Mouse (Mus musculus) neural tube, embryonic 13.5 days (tissue): Measurements from ENCODE around the gene Pak2. TPM values are rescaled to one million over a fixed set of nuclear protein-coding genes. Genes with fewer than 3 reads are reported as not detected.
"Not testable (repeated sequence)": the region's sequence is repeated elsewhere in the genome, so short reads cannot be mapped to it uniquely, and the experiment has no call there.

Experiments used
- ATAC-seq: fragments of 200-750 bp; cut with Nextera tagmentation; 2 replicates; pipeline ENCODE4 v1.8.0; 2017; ENCODE audit warnings: low read depth, mild to moderate bottlenecking, moderate TSS enrichment, moderate library complexity
- H3K27ac ChIP-seq: fragments of 300-500 bp; sonication (generic); replicated peaks from 2 replicates; pipeline ENCODE4 v1.5.1; 2015; ENCODE audit warnings: moderate library complexity, mild to moderate bottlenecking, inconsistent platforms
- H3K27me3 ChIP-seq: fragments of 300-500 bp; sonication (generic); 2 replicates; pipeline ENCODE4 v1.6.1; 2015; ENCODE audit warnings: mild to moderate bottlenecking, inconsistent platforms
- H3K36me3 ChIP-seq: fragments of 300-500 bp; sonication (generic); 2 replicates; pipeline ENCODE4 v1.6.1; 2015; ENCODE audit warnings: mild to moderate bottlenecking, inconsistent platforms
- H3K4me1 ChIP-seq: fragments of 300-500 bp; sonication (generic); replicated peaks from 2 replicates; pipeline ENCODE4 v1.6.1; 2015; ENCODE audit warnings: inconsistent platforms
- H3K4me2 ChIP-seq: fragments of 300-500 bp; sonication (generic); 2 replicates; pipeline ENCODE4 v1.6.1; 2015; ENCODE audit warnings: inconsistent platforms, mild to moderate bottlenecking, moderate library complexity
- H3K4me3 ChIP-seq: fragments of 300-500 bp; sonication (generic); 2 replicates; pipeline ENCODE4 v1.5.1; 2015; ENCODE audit warnings: mild to moderate bottlenecking, inconsistent platforms
- H3K9ac ChIP-seq: fragments of 300-500 bp; sonication (generic); 2 replicates; pipeline ENCODE4 v1.6.1; 2015; ENCODE audit warnings: moderate library complexity, mild to moderate bottlenecking, inconsistent platforms
- H3K9me3 ChIP-seq: fragments of 300-500 bp; sonication (generic); 2 replicates; pipeline ENCODE4 v1.6.1; 2016; ENCODE audit warnings: inconsistent platforms
- WGBS: fragments of 180-500 bp; shearing (Covaris S2); methylation state at CpG from one replicate; pipeline ENCODE4 v1.1.7; 2015; 5-methylcytosine and 5-hydroxymethylcytosine counted together
- polyA plus RNA-seq: library from polyadenylated mRNA; unstranded; fragments of >200 nt; fragmentation: Nextera tagmentation; extraction: Ambion mirVana; gene quantifications from 2 replicates; pipeline ENCODE4 v1.2.1, GENCODE M21; 2015

The Pak2 gene
- polyA plus RNA-seq, 1 experiment from 2014 or later = 30.7 TPM

DNA sequence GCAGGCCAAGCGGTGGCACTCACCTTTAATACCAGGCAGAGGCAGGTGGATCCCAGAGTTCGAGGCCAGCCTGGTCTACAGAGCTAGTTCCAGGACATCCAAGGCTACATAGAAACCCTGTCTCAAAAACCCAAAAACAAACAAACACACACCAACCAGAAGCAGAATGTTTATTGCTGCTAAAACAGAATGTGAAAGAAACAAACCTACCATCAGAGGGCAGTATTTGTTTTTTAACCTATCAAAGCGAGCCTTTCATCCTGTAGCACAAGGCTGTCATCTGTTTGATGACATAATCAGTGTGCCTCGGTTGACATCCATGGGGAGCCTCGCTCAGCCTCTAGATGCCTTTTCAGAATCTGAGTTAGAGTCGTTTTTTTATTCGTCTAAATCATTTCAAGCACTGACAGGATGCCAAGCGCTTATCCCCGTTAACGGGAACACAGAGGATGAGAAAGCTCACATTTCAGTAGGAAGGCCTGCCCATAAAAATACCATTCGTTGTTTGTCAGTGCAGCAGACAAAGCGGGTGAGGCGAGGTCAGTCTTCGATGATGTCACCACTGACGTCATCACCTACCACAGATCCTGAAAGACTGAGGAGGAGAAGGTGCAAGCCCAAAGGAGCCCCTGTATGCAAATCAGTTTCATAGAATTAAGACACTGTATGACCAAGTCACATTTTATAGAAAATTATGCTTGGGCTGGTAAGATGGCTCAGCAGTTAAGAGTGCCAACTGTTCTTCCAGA is 32.0 kb upstream of the Pak2 start:
- H3K4me1 ChIP-seq = no peaks in the 10 kb centered on the region
- H3K27me3 ChIP-seq = no peaks in the 10 kb centered on the region
- H3K27ac ChIP-seq = no peak overlapping the region
- H3K4me2 ChIP-seq = no peak overlapping the region
- no peak overlapping the region for H3K9ac ChIP-seq
- 83% methylated on average over 15 of the region's 15 CpGs for WGBS
- H3K9me3 ChIP-seq = no peaks in the 10 kb centered on the region
- no peak overlapping the region for H3K4me3 ChIP-seq
- peaks cover 35% of the 10 kb centered on the region for H3K36me3 ChIP-seq
- ATAC-seq = no peak

DNA sequence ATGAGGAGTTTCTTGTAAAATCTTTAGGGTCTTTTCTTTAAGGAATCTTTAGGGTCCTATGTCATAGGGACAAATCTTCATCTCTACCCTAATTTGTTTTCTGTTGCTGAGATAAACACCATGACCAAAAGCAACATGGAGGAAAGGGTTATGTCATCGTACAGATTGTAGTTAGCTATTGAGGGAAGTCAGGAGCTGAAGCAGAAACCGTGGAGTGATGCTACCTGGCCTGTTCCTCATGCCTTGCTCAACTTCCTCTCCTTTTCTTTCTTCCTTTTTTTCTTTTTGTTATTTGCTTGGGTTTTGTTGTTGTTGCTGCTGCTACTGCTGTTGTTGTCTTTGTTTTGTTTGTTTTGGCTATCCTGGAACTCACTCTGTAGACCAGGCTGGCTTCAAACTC is 29.4 kb upstream of the Pak2 start:
- Histone ChIP-seq H3K4me1 (no peaks in the 10 kb centered on the region), H3K9me3 (no peaks in the 10 kb centered on the region), H3K4me3 (no peak overlapping the region), H3K36me3 (peaks cover 56% of the 10 kb centered on the region), H3K4me2 (no peak overlapping the region), H3K9ac (no peak overlapping the region), H3K27me3 (no peaks in the 10 kb centered on the region), H3K27ac (no peak overlapping the region)
- 91% methylated on average over 2 of the region's 2 CpGs for WGBS
- no peak for ATAC-seq

DNA sequence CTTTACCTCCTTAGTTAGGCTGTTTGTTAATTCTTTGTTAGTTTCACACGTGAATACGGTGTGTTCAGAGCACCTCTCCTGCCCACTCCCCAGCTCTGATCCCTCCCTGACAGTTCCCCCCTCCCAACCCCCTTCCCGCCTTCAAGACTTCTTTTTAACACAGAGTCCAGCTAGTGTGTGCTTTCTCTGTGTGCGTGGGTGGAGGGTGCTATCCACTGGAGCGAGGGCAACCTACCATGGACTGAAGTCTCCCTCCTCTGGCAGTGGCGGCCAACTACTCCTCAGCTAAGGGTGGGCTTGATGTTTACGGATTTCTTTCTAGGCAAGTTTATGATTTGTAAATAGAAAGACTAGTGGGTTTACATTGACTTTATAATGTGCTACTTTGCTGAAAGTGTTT is 29.0 kb upstream of the Pak2 start:
- no peaks in the 10 kb centered on the region for H3K27me3 ChIP-seq
- peaks cover 60% of the 10 kb centered on the region for H3K36me3 ChIP-seq
- H3K4me3 ChIP-seq = no peak overlapping the region
- 83% methylated on average over 7 of the region's 7 CpGs for WGBS
- no peak overlapping the region for H3K4me2 ChIP-seq
- H3K9me3 ChIP-seq = no peaks in the 10 kb centered on the region
- no peaks in the 10 kb centered on the region for H3K4me1 ChIP-seq
- H3K27ac ChIP-seq = no peak overlapping the region
- H3K9ac ChIP-seq = no peak overlapping the region
- no peak for ATAC-seq

DNA sequence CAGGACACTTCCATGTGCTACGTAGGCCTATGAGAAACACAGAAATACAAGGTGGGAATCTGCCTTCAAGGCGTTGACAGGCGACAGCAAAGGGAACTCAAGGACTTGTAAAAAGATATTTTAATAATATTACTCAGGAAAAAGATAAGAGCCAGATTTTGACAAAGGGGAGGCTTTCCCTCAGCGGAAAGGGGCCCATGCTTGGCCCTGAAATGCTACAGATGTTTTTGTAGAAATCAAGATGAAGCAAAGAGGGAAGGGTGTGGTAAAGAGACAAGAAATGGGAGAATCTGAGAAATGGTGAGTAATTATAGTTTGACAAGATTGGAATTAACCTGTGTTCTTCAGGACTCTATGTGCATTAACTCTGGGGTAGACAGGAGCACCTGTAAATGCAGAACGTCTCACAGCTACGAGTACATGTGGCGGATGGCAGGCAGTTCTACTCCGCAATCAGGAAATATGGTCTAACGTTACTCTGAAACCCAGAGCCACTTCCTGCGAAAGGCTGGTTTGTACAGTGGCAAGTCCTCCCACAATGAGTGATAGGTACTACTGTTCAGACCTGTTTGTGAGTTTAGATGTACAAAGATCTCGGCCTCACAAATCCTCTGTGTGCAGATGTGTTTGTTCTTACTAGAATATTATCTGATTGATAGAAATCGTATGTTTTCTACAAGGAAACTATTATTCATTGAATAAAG is 28.4 kb upstream of the Pak2 start:
- Histone ChIP-seq H3K36me3 (peaks cover 67% of the 10 kb centered on the region), H3K4me2 (no peak overlapping the region)
- 93% methylated on average over 12 of the region's 12 CpGs for WGBS

DNA sequence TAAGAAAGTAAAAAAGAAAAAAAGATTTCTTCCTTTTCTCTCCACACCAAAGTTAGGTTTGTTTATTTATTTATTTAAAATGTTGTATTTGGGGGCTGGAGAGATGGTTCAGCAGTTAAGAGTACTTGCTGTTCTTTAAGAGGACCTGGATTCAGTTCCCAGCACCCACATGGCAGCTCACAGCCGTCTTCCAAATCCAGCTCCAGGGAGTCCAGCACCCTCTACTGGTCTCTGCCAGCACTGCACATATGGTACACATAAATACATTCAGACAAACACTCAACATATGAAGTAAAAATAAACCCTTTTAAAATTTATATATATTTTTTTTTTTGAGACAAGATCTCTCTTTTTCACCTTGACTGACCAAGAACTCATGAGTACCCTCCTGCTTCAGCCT is 26.6 kb upstream of the Pak2 start:
- WGBS = 100% methylated on average over 1 of the region's 1 CpGs
- Histone ChIP-seq H3K27me3 (no peaks in the 10 kb centered on the region), H3K4me3 (no peak overlapping the region), H3K36me3 (peaks cover 72% of the 10 kb centered on the region), H3K4me1 (no peaks in the 10 kb centered on the region), H3K9me3 (no peaks in the 10 kb centered on the region), H3K27ac (no peak overlapping the region), H3K9ac (no peak overlapping the region), H3K4me2 (no peak overlapping the region)
- ATAC-seq = no peak

More for the DNA sequence above, 28.4 kb upstream of the Pak2 start:
- Histone ChIP-seq H3K27me3 (no peaks in the 10 kb centered on the region), H3K9me3 (no peaks in the 10 kb centered on the region), H3K4me3 (no peak overlapping the region), H3K4me1 (no peaks in the 10 kb centered on the region), H3K27ac (no peak overlapping the region), H3K9ac (no peak overlapping the region)
- no peak for ATAC-seq

DNA sequence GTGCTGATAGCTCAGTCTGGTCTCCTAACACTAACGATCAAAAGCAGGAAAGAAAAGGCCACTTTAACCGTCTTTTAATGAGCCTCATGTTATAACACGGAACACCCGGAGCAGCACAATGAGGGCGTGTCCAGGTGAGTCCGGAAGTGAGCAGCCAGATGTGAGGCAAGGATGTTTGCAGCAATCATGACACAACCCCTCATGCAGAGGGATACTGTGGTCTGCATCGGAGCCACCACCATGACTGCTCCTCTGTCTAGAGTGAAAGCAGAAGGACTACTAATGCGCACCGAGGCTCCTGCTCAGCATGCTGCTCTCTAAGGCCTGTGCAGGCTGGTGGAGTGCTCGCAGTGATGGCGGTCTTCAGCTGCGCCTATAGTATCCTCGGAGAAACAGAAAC is 23.2 kb upstream of the Pak2 start:
- no peak overlapping the region for H3K9ac ChIP-seq
- no peak overlapping the region for H3K4me2 ChIP-seq
- H3K9me3 ChIP-seq = no peaks in the 10 kb centered on the region
- H3K27me3 ChIP-seq = no peaks in the 10 kb centered on the region
- H3K4me1 ChIP-seq = peaks cover 21% of the 10 kb centered on the region
- no peak for ATAC-seq
- H3K4me3 ChIP-seq = no peak overlapping the region
- peaks cover 50% of the 10 kb centered on the region for H3K36me3 ChIP-seq
- H3K27ac ChIP-seq = no peak overlapping the region
- 95% methylated on average over 13 of the region's 13 CpGs for WGBS

DNA sequence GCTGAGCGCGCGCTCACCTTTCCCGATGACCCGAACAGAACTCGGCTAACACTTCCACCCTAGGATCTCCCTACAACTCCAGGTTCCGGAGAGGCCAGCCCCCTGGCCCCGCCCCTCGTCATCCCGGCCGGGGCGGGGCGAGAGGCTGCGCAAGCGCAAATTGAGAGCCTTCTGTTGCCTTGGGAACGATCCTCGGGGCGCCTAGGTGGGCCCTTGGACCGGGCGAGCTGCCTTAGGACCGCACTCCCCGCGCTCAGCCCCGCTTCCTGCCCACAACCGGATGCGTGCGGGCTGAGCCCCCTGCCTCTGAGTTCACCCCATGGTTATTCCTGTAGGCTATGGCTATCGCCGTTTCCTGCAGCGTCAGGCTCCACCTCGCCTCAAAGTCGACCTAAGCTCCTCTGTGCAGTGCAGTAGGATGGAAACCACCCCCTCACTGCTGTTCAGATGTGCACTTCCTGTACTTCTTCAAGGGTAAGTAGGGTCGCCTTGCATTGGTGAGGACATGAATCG is 20.6 kb upstream of the Pak2 start, which contains the start of the genes Pigx and Cep19:
Gene Pigx, minus strand, starts transcription at position 103 of the 513 bp plus-strand sequence.
Gene Cep19, plus strand, starts transcription at position 163 of the 513 bp plus-strand sequence.
- ATAC-seq = peak; percentile 98
- Histone ChIP-seq H3K27ac (peak within 1 kb of the TSS; percentile 82), H3K4me3 (peak within 1 kb of the TSS; percentile 98), H3K9ac (peak within 1 kb of the TSS; percentile 92), H3K27me3 (no peaks in the 10 kb centered on the region), H3K4me1 (peaks cover 21% of the 10 kb centered on the region), H3K4me2 (peak within 1 kb of the TSS; percentile 73), H3K9me3 (no peaks in the 10 kb centered on the region), H3K36me3 (peaks cover 37% of the 10 kb centered on the region)
- under 1% methylated on average over 34 of the region's 34 CpGs for WGBS

DNA sequence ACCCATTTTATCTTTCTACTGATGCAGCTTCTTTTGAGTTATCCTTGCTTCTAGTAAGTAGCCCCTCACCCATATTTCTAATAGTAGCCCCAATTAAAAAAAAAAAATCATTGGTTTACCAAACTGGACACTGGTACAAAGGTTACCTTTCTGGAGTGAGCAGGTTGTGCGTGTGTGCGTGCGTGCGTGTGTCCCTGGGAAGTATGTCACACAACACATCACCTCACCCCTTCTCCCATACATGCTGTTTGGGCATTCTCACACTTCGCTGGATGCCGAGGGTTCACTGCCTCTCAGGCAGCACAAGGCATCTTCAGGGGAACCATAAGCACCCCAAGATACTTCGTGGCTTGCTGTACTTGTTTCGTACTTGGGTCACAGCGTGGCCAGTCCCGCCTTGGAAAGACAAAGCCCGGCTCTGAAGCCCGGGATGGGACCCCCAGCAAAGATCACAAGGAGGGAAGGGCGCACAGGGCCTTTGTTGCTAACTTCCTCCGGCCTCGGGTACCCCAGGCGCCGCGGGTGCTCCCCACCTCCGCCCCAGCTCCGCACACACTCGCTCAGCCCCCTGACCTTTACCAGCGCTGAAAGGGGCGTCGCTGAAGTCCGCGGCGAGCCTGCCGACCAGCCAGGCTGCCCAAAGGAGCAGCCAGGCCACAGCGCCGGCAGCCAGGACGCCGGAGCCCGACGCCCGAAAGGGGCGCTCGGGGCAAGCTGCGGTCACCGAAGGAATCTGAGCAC is 19.9 kb upstream of the Pak2 start:
- Histone ChIP-seq H3K36me3 (peaks cover 35% of the 10 kb centered on the region), H3K4me1 (peaks cover 21% of the 10 kb centered on the region), H3K4me3 (peak overlapping the region; percentile 98), H3K27ac (peak overlapping the region; percentile 82), H3K4me2 (peak overlapping the region; percentile 73), H3K9me3 (no peaks in the 10 kb centered on the region), H3K27me3 (no peaks in the 10 kb centered on the region), H3K9ac (peak overlapping the region; percentile 92)
- 1% methylated on average over 27 of the region's 39 CpGs for WGBS
- ATAC-seq = peak; percentile 84

DNA sequence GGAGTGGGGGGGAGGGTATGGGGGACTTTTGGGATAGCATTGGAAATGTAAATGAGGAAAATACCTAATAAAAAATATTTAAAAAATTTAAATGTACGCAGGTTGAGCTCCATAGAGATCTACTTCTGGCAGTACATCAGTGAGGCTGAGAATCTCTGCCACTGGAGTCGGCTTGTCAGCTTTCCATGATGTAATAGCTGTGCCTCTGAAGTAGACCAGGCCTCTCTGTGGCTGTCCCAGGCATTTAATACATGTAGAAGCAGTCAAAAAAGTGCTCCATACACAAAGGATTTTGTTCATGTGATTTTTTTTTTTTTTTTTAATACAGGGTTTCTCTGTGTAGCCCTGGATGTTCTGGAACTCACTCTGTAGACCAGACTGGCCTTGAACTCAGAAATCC is 18.6 kb upstream of the Pak2 start:
- H3K9me3 ChIP-seq, H3K27me3 ChIP-seq, H3K4me2 ChIP-seq, ATAC-seq, H3K9ac ChIP-seq, H3K27ac ChIP-seq: not testable (repeated sequence)
- peaks cover 21% of the 10 kb centered on the region for H3K4me1 ChIP-seq
- 86% methylated on average over 2 of the region's 2 CpGs for WGBS
- H3K36me3 ChIP-seq = peaks cover 26% of the 10 kb centered on the region
- H3K4me3 ChIP-seq = 0 out of 2 replicates have a peak overlapping the region, but pooled peaks have one; percentile 98

DNA sequence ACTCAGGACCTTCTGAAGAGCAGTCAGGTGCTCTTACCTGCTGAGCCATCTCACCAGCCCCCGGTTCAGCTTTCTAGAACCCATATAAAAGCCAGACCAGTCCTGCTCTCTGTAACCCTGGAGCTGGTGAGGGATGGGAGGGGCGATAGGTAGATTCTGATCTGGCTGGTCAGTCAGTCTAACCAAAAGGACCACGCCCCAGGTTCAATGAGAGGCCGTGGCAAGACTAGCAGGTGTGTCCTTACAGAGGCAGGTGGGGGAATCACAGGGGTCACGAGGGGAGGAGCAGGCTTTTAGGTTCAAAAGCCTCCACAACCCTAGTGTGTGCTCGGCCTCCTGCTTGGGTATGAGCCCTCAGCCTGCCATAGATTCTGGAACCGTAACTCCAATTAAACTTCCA is 12.3 kb upstream of the Pak2 start:
- 95% methylated on average over 7 of the region's 7 CpGs for WGBS
- Histone ChIP-seq H3K27me3 (no peaks in the 10 kb centered on the region), H3K4me3 (no peak overlapping the region), H3K27ac (no peak overlapping the region), H3K9me3 (no peaks in the 10 kb centered on the region), H3K4me1 (no peaks in the 10 kb centered on the region), H3K36me3 (peaks cover 78% of the 10 kb centered on the region), H3K9ac (no peak overlapping the region), H3K4me2 (no peak overlapping the region)
- no peak for ATAC-seq

DNA sequence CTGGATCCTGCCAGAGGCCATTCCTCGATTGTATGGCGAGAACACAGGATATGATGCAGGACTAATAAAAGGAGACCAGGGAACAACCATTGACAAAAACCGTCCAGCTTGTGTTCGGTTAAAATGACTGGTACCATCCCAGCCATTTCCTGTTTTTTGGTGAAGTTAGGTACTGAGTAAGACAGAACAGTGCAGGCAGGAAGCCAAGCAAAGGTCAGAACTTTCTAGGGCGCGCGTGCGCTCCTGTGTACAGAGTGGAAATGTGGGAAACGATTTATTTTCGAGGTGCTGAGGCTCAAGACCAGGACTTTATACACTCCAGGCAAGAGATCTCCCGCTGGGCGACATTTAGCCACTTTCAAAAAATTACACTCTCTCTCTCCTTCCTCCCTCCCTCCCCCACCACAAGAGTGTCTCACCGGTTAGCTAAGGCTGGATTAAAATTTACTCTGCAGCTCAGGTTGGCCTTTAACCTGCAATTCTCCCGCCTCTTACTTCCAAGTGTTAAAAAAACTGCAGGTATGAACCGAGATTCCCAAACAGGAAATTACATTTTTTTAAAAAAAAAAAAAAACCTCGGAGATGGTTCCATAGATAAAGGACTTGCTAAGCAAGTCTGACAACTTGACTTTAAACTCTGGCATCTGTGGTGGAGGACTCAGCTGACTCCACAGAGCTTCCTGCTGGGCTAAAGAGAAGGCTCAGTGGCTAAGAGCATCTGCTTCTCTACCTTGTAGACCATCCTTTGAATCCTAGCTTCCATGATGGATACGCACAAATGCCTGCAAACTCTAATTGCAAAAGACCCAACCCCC is 8.7 kb upstream of the Pak2 start:
- Histone ChIP-seq H3K4me3 (no peak overlapping the region), H3K27me3 (no peaks in the 10 kb centered on the region), H3K4me2 (no peak overlapping the region), H3K4me1 (no peaks in the 10 kb centered on the region), H3K9ac (no peak overlapping the region), H3K27ac (no peak overlapping the region), H3K9me3 (no peaks in the 10 kb centered on the region), H3K36me3 (peaks cover 90% of the 10 kb centered on the region)
- ATAC-seq = no peak
- WGBS = 85% methylated on average over 17 of the region's 17 CpGs
